Mouse (Mus musculus): ENCODE results near the gene Robo2. TPM values are rescaled to one million over a fixed set of nuclear protein-coding genes. Genes with fewer than 3 reads are reported as not detected.

The Robo2 gene
- total and polyA plus RNA-seq, 2 experiments from 2014 or later = 1.7 to 10.6 TPM

DNA sequence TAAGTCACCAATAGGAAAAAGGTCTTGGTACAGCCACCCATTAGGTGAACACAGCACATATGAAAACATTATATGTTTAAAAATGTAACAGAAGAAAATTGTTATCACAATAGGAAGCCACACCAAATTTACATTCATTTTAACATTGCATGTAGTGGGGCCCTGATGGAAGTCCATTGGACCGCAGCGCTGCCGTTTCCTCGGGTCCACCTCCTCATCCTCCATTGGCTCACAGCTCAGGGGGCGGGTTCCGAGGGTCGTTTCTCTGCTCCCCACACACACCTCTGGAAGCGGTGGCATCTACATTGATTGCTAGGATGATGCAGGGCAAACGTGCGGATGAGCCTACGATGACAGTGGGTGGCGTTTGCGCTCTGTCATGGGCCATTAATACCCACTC is 195.8 kb downstream of the Robo2 start:
- Histone ChIP-seq H3K27me3 (ENCODE audit: control insufficient read depth, insufficient read depth, low read length) (no peaks in the 10 kb centered on the region), H3K4me1 (ENCODE audit: control insufficient read depth, insufficient read depth) (no peaks in the 10 kb centered on the region), H3K9me3 (replicated peaks; ENCODE audit: control insufficient read depth, low read length) (no peaks in the 10 kb centered on the region), H3K27ac (ENCODE audit: low read depth) (no peak overlapping the region), H3K9ac (replicated peaks; ENCODE audit: low read depth, low read length) (no peak overlapping the region), H3K4me2 (ENCODE audit: low read depth, low read length) (no peak overlapping the region), H3K36me3 (replicated peaks; ENCODE audit: control insufficient read depth, insufficient read depth, low read length) (no peaks in the 10 kb centered on the region), H3K4me3 (ENCODE audit: low read depth, low read length) (no peak overlapping the region)
- 82% methylated on average over 13 of the region's 13 CpGs for whole genome bisulfite sequencing
- TF ChIP-seq EP300 (IDR thresholded peaks at IDR 0.05; ENCODE audit: low read depth) (no peak), CTCF (IDR thresholded peaks at IDR 0.05; ENCODE audit: low read depth) (no peak)
- DNase-seq (ENCODE audit: low spot score) (no peak), ATAC-seq (ENCODE audit: insufficient read depth, low read depth) (no peak)

DNA sequence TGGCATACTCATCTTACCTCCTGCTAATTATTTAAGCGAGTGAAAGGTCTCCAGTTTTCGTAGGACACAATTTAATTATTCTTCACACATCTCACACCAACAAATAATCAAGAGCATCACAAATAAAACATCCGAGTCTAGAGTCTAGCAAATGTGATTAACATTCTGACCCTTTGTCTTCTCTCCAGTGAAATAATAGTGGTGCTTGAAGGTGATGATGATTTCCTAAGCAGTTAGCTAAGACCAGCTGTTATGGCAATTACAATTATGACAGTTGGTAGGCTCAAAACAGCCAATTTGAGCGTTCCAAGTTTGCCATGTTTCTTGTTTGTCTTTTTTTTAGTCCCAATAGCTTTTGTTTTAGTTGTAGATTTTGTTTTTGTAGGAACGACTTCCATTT is 210.9 kb downstream of the Robo2 start:
- H3K9me3 ChIP-seq (replicated peaks; ENCODE audit: control insufficient read depth, low read length) = no peaks in the 10 kb centered on the region
- no peak overlapping the region for H3K4me3 ChIP-seq (ENCODE audit: low read depth, low read length)
- ATAC-seq (ENCODE audit: insufficient read depth, low read depth) = no peak
- H3K4me2 ChIP-seq (ENCODE audit: low read depth, low read length) = no peak overlapping the region
- WGBS = 72% methylated on average over 5 of the region's 5 CpGs
- H3K27me3 ChIP-seq (ENCODE audit: control insufficient read depth, insufficient read depth, low read length) = no peaks in the 10 kb centered on the region
- TF ChIP-seq EP300 (IDR thresholded peaks at IDR 0.05; ENCODE audit: low read depth) (no peak), CTCF (IDR thresholded peaks at IDR 0.05; ENCODE audit: low read depth) (no peak)
- no peaks in the 10 kb centered on the region for H3K4me1 ChIP-seq (ENCODE audit: control insufficient read depth, insufficient read depth)
- H3K9ac ChIP-seq (replicated peaks; ENCODE audit: low read depth, low read length) = no peak overlapping the region
- H3K27ac ChIP-seq (ENCODE audit: low read depth) = no peak overlapping the region
- no peak for DNase-seq (ENCODE audit: low spot score)
- H3K36me3 ChIP-seq (replicated peaks; ENCODE audit: control insufficient read depth, insufficient read depth, low read length) = no peaks in the 10 kb centered on the region

DNA sequence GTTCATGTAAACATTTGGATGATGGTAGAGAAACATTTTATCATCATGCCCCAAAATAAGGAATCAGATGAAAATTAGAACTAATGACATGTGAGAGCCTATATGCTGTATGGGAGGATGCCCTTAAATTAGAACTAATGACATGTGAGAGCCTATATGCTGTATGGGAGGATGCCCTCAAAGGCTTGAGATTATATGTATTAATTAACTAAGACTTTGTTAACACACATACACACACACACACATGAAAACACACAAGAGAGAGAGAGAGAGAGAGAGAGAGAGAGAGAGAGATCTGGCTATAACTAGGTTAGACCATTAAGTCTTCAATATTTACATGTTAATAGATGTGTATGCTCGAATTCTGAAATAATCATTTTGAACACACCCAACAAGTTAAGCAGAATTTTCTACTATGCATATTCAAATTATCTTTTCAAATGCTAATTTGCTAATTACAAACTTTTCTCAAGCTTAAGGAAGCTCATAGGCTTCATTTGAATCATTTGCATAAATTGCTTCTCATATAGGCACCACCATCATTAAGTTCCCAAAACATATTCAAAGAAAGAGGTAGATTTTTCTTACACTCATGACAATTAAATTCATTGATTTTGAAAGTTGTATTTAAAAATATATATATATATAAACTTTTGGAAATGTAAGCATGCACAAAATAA is 211.5 kb downstream of the Robo2 start:
- WGBS = 63% methylated on average over 1 of the region's 1 CpGs
- H3K9me3 ChIP-seq (replicated peaks; ENCODE audit: control insufficient read depth, low read length) = no peaks in the 10 kb centered on the region
- H3K4me1 ChIP-seq (ENCODE audit: control insufficient read depth, insufficient read depth) = no peaks in the 10 kb centered on the region
- no peak overlapping the region for H3K9ac ChIP-seq (replicated peaks; ENCODE audit: low read depth, low read length)
- H3K27me3 ChIP-seq (ENCODE audit: control insufficient read depth, insufficient read depth, low read length) = no peaks in the 10 kb centered on the region
- H3K4me2 ChIP-seq (ENCODE audit: low read depth, low read length) = no peak overlapping the region
- H3K4me3 ChIP-seq (ENCODE audit: low read depth, low read length) = no peak overlapping the region
- no peak for TF ChIP-seq CTCF (IDR thresholded peaks at IDR 0.05; ENCODE audit: low read depth)
- TF ChIP-seq EP300 (IDR thresholded peaks at IDR 0.05; ENCODE audit: low read depth) = no peak
- no peak overlapping the region for H3K27ac ChIP-seq (ENCODE audit: low read depth)
- DNase-seq (ENCODE audit: low spot score) (no peak), ATAC-seq (ENCODE audit: insufficient read depth, low read depth) (no peak)
- H3K36me3 ChIP-seq (replicated peaks; ENCODE audit: control insufficient read depth, insufficient read depth, low read length) = no peaks in the 10 kb centered on the region

DNA sequence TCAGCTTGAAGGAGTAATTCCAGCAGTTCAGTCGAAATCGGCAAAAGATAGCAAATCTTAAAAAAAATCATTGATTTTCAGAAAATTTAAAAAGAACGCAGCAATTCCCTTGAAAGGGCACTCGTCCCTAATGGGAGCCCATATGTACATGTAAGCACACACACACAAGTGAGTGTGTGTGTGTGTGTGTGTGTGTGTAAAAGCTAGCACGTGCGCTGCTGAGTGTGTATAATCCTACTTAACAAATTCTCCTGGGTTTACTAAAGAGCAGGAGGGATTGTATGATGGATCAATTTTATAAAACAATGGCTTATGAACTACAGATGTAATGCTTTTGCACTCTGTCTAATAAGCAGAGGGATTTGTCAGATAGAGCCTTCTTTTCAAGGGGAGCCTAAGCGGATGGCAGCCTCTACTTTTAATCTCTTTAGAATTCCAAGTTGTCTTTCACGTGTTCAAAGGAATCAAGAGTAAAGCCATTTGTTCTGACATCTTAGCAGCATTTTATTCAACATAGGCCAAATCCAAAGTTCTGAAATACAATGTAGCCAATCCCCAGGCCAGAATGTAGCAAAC is 218.6 kb downstream of the Robo2 start:
- H3K27ac ChIP-seq (ENCODE audit: low read depth) = no peak overlapping the region
- no peaks in the 10 kb centered on the region for H3K36me3 ChIP-seq (replicated peaks; ENCODE audit: control insufficient read depth, insufficient read depth, low read length)
- ATAC-seq (ENCODE audit: insufficient read depth, low read depth) = no peak
- DNase-seq (ENCODE audit: low spot score) = no peak
- no peaks in the 10 kb centered on the region for H3K27me3 ChIP-seq (ENCODE audit: control insufficient read depth, insufficient read depth, low read length)
- 77% methylated on average over 8 of the region's 8 CpGs for WGBS
- no peak overlapping the region for H3K4me2 ChIP-seq (ENCODE audit: low read depth, low read length)
- no peaks in the 10 kb centered on the region for H3K4me1 ChIP-seq (ENCODE audit: control insufficient read depth, insufficient read depth)
- H3K9ac ChIP-seq (replicated peaks; ENCODE audit: low read depth, low read length) = no peak overlapping the region
- TF ChIP-seq EP300 (IDR thresholded peaks at IDR 0.05; ENCODE audit: low read depth) (no peak), CTCF (IDR thresholded peaks at IDR 0.05; ENCODE audit: low read depth) (no peak)
- H3K9me3 ChIP-seq (replicated peaks; ENCODE audit: control insufficient read depth, low read length) = no peaks in the 10 kb centered on the region
- no peak overlapping the region for H3K4me3 ChIP-seq (ENCODE audit: low read depth, low read length)

DNA sequence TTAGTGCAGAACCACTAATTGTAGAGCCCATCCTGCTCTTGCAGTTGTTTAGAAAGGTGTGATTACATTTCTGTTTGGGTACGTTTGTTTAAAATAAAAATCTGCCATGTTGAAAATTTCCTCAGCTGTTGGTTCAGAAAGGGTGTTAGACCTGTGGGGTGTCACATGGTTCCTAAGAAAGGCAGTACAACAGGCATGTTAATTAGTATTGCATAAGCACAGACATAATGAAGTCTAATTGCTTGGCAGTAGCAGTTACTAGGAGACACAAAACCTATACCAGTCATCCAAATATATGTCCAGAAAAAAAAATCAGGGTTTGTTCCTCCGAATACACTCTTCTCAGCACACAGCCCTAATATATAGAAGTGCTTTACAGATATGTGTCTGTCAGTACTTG is 220.0 kb downstream of the Robo2 start:
- 73% methylated on average over 2 of the region's 2 CpGs for WGBS
- DNase-seq (ENCODE audit: low spot score) = no peak
- H3K36me3 ChIP-seq (replicated peaks; ENCODE audit: control insufficient read depth, insufficient read depth, low read length) = no peaks in the 10 kb centered on the region
- no peak overlapping the region for H3K27ac ChIP-seq (ENCODE audit: low read depth)
- H3K27me3 ChIP-seq (ENCODE audit: control insufficient read depth, insufficient read depth, low read length) = no peaks in the 10 kb centered on the region
- TF ChIP-seq EP300 (IDR thresholded peaks at IDR 0.05; ENCODE audit: low read depth) (no peak), CTCF (IDR thresholded peaks at IDR 0.05; ENCODE audit: low read depth) (no peak)
- no peak overlapping the region for H3K4me2 ChIP-seq (ENCODE audit: low read depth, low read length)
- H3K9ac ChIP-seq (replicated peaks; ENCODE audit: low read depth, low read length) = no peak overlapping the region
- ATAC-seq (ENCODE audit: insufficient read depth, low read depth) = no peak
- no peaks in the 10 kb centered on the region for H3K4me1 ChIP-seq (ENCODE audit: control insufficient read depth, insufficient read depth)
- no peak overlapping the region for H3K4me3 ChIP-seq (ENCODE audit: low read depth, low read length)
- no peaks in the 10 kb centered on the region for H3K9me3 ChIP-seq (replicated peaks; ENCODE audit: control insufficient read depth, low read length)

Measured in heart, postnatal 0 days (tissue).